Mouse (Mus musculus): ENCODE measurements around the gene Icam4.
A peak's percentile ranks its signal among the peaks of the same experiment; 100 is the strongest.
"Not testable (repeated sequence)": the region's sequence is repeated elsewhere in the genome, so short reads cannot be mapped to it uniquely, and the experiment has no call there.

Icam4 gene

DNA sequence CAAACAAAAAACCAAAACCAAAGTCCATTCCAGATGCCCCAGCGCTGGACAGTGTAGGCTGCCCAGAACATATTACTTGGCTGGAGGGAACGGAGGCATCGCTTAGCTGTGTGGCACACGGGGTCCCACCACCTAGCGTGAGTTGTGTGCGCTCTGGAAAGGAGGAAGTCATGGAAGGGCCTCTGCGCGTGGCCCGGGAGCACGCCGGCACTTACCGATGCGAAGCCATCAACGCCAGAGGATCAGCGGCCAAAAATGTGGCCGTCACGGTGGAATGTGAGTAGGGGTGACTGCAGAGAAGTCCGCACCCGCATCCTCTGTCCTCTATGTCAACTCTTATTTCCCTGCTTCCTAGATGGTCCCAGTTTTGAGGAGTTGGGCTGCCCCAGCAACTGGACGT, 7.0 kb downstream of the Icam4 start:
- no peak for DNase-seq

DNA sequence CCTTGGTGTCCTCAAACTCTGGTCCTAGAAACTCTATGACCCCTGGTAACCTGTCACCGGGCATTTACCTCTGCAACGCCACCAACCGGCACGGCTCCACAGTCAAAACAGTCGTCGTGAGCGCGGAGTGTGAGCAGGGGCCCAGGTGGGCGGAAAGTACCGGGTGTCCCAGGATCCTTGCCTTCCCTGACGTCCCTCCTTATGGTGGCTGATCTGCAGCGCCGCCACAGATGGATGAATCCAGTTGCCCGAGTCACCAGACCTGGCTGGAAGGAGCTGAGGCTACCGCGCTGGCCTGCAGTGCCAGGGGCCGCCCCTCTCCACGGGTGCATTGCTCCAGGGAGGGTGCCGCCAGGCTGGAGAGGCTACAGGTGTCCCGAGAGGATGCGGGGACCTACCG, 7.5 kb downstream of the Icam4 start:
- DNase-seq, result no peak

DNA sequence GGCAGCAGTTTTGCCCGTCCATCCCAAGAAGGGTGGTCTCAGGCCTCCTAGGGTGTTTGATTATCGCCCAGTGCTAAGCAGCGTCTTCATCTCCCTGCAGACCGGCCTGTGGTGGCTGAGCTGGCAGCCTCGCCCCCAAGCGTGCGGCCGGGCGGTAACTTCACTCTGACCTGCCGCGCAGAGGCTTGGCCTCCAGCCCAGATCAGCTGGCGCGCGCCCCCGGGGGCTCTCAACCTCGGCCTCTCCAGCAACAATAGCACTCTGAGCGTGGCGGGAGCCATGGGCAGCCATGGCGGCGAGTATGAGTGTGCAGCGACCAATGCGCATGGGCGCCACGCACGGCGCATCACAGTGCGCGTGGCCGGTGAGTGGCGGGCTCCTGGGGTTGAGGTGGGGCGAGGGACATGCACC, 8.3 kb downstream of the Icam4 start:
- peak; percentile 87 for DNase-seq

GRCm38 (mm10) chr9:21039779-21040178, 10.6 kb downstream of the Icam4 start:
- no peak for DNase-seq

DNA sequence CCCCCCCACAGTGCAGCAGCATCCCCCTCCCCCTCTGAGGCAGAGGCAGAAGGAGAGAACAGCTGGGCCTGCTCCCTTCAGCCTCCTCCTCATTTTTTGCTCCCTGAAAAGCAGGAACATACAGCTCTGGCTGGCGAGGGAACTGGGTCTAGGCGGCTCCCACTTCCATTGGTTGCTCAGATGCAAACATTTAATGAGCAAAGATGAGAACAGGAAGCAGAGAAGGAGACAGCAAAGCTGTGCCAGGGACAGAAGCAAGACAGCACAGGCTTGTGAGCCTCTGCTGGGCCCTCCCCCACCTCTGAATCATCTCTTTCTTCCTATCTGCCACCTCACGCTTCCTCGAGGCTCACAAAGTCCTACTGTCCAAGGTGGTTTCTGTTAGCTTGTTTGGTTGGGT, 12.1 kb downstream of the Icam4 start:
- no peak for DNase-seq

DNA sequence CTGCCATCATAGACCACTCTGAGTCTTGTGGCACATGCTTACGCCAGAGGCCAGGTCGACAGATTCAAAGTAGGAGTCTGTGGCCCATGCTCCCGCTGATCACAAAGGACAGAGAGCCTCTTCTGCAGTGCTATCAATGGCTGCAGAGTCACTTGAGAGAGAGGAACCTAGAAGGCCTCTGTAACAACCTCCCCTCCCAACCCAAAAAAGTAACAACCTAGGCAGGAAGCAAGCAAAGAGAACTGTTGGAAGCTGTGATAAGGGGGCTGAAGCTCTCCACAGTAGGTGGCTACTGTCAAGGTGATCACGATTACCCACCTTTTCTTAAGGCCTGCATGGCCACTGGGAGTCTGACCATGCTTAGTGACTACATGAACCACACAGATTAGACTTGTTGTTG, 14.4 kb downstream of the Icam4 start:
- DNase-seq, result no peak

- not testable (repeated sequence) for DNase-seq
Measured at GRCm38 (mm10) chr9:21044785-21045184, 15.6 kb downstream of the Icam4 start.

DNA sequence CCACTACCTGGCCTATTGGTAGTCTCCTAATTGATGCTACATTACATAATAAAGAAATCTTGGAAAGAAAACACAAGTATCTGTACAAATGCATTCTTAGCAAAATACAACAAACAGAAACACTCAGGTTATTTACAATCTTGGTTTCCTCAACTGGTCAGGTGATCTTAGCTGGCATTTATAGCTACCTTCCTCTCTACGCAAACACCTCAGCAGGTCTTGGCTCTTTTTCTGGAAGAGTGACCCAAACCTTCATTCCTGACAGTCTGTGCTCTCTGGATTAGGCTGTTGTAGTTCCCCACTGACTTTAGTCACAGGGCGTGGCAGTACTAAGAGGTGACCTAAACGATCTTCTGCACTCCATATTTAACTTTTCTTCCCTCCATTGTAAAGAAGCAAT, 16.1 kb downstream of the Icam4 start:
- DNase-seq, result no peak

- no peak for DNase-seq
Measured at GRCm38 (mm10) chr9:21051578-21051977, 22.4 kb downstream of the Icam4 start.

GRCm38 (mm10) chr9:21062928-21063327, 33.8 kb downstream of the Icam4 start:
- no peak for DNase-seq

DNA sequence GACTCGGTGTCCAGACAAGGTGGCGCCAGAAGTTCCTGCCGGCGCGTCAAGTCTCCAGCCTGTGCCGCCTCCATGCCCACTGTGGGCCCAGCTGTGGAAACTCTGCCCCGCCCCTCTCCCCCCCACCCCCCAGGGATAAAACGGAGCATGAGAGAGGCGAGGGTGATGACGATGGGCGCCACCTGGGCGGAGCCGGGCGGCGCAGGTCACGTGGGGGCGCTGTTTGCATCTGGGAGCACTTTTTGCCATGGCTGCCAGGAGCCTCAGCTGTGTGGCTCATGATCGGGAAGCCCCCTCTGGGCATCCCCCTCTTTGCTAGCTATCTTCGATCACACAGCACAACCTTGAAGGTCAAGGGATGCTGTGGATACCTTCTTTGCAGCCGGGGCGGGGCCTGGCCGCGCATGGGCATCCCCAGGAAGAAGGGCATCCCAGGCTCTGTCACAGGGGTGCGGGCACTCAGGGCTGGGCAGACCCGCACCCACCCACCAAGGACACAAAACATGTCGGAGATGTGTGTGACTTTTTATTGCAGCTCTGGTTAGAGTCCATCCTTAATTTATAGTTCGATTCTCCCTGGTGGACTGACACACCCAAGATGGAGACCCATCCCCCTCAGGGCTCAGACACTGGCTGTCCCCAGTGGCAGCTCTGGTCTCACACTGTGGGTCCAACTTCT, 38.0 kb downstream of the Icam4 start, which contains the start of gene Zglp1:
Zglp1 (minus strand) TSS at position 88 of the 679 bp plus-strand sequence.
- no peak for DNase-seq

DNA sequence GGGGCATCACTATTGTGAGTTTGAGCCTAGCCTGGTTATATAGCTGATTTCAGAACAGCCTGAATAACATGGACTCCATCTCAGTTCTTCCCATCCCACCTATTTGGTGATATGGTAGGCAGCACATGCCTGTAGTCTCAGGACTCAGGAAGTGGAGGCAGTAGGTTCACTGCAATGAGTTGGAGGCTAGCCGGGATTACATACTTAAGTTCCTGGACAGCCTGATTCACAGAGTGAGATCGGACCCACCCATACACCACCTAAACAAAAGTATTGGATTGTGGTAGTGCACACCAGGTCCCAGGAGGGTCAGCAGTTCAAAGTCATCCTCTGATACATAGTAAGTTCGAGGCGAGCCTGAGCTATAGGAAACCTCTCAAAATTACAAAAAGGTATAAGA, 43.5 kb downstream of the Icam4 start:
- peak; percentile 1 for DNase-seq

DNA sequence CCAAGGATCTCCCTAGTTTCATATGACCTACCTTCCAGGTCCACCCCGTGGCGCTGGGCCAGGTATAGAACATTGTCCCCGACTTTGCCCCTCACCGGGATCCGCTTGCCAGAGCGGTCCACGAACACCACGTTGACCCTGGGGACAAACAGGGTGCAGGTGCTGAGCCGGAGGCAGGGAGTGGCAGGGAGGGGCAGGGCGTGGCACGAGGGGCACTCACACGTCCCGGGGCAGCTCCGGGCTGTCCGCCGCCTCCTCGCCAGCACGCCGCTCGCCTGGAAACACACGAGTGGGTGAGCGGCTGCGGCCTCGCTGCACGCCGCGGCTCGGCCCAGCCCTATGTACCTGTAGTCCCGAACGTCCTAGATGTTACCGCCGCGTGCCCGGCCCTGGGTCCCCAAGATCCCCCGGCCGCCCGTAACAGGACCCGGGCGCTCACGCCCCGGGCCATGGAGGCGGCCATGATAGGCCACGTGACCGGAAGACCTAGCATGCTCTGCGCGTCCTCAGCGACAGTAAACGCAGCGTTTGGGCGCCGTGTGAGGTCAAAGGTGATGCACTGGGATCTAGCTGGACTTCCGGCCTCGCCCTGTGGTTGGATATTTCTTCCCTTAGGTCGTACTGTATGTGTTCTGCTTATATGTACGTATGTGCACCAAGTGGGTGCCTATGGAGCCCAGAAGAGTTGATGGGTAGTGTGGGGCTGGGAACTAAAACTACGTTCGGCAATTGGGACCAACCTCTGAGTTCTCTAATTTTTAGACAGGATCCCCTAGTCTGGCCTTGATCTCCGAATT, 44.1 kb downstream of the Icam4 start, which contains the start of the genes Gm49373 and Fdx1l:
Gm49373 (minus strand) TSS at position 53 of the 797 bp plus-strand sequence.
Fdx1l (minus strand) TSS at position 571 of the 797 bp plus-strand sequence.
- peak; percentile 93 for DNase-seq

GRCm38 (mm10) chr9:21074173-21074572, 45.0 kb downstream of the Icam4 start:
- no peak for DNase-seq

DNA sequence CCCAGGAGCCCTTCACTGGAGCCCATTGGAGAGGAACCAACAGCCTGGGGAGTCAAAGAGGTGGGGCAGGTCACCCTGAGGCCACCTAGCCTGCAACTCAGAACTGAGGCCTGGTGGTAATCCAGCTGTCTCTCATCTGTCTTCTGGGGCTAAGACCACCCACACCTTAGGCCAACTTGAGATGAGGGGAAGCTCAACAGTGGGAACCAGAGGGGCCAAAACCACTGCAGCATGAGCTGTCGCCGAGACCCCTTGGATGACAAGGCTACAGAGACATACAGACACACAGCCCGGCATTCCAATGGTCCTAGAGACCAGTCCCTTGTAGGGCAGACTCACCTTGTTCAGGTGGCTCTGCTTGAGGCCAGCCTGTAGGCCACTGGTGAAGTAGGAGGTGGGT, 46.5 kb downstream of the Icam4 start:
- no peak for DNase-seq
